Mouse (Mus musculus) lung, embryonic 14.5 days (tissue): ENCODE data around the gene Lbx1. TPM values are rescaled to one million over a fixed set of nuclear protein-coding genes. Genes with fewer than 3 reads are reported as not detected.

Experiments used
- ATAC-seq: fragments of 200-750 bp; cut with Nextera tagmentation; 2 replicates; pipeline ENCODE4 v1.8.0; 2017; ENCODE audit warnings: mild to moderate bottlenecking, moderate TSS enrichment, moderate library complexity; ENCODE audit not compliant: insufficient read depth
- DNase-seq: peaks from one replicate; pipeline ENCODE4 v3.0.0-alpha.2; 2015
- H3K27ac ChIP-seq: fragments of 300-500 bp; sonication (generic); 2 replicates; pipeline ENCODE4 v1.5.1; 2014; ENCODE audit warnings: low read depth, mild to moderate bottlenecking, moderate library complexity
- H3K27me3 ChIP-seq: fragments of 300-500 bp; sonication (generic); 2 replicates; pipeline ENCODE4 v1.6.1; 2014; ENCODE audit warnings: low read length, control low read depth; ENCODE audit not compliant: insufficient read depth
- H3K36me3 ChIP-seq: fragments of 300-500 bp; sonication (generic); 2 replicates; pipeline ENCODE4 v1.6.1; 2014; ENCODE audit warnings: control low read depth; ENCODE audit not compliant: insufficient read depth
- H3K4me1 ChIP-seq: fragments of 300-500 bp; sonication (generic); 2 replicates; pipeline ENCODE4 v1.6.1; 2014; ENCODE audit warnings: antibody characterized with exemption, control low read depth; ENCODE audit not compliant: insufficient read depth
- H3K4me2 ChIP-seq: fragments of 300-500 bp; sonication (generic); 2 replicates; pipeline ENCODE4 v1.6.1; 2014; ENCODE audit warnings: mild to moderate bottlenecking
- H3K4me3 ChIP-seq: fragments of 300-500 bp; sonication (generic); 2 replicates; pipeline ENCODE4 v1.5.1; 2014; ENCODE audit warnings: low read depth, low read length
- H3K9ac ChIP-seq: fragments of 300-500 bp; sonication (generic); 2 replicates; pipeline ENCODE4 v1.6.1; 2014
- H3K9me3 ChIP-seq: fragments of 300-500 bp; sonication (generic); 2 replicates; pipeline ENCODE4 v1.6.1; 2016; ENCODE audit warnings: low read depth, low read length, control low read depth
- CTCF ChIP-seq: IDR thresholded peaks from 2 replicates; pipeline ENCODE4 v1.5.1; 2016; ENCODE audit warnings: antibody characterized with exemption, low read depth
- WGBS: fragments of 180-500 bp; shearing (Covaris S2); extraction: QIAGEN DNeasy Blood & Tissue Kit; methylation state at CpG from one replicate; pipeline ENCODE4 v1.1.7; 2014; 5-methylcytosine and 5-hydroxymethylcytosine counted together
- polyA plus RNA-seq: library from polyadenylated mRNA; unstranded; fragments of >200 nt; fragmentation: Nextera tagmentation; extraction: Ambion mirVana; gene quantifications from 2 replicates; pipeline ENCODE4 v1.2.1, GENCODE M21; 2014

Lbx1 gene
- polyA plus RNA-seq, 1 experiment from 2014 or later, result not detected

GRCm38 (mm10) chr19:45252436-45252835 lies 16.8 kb upstream of the Lbx1 start:
- H3K27ac ChIP-seq, result no peak overlapping the region
- no peaks in the 10 kb centered on the region for H3K4me1 ChIP-seq
- no peak overlapping the region for H3K9ac ChIP-seq
- no peaks in the 10 kb centered on the region for H3K36me3 ChIP-seq
- TF ChIP-seq CTCF, result no peak
- H3K27me3 ChIP-seq, result peaks cover 3% of the 10 kb centered on the region; the same call in 1 of the 2 replicates
- H3K4me2 ChIP-seq, result no peak overlapping the region
- no peak for ATAC-seq
- peak; percentile 54 for DNase-seq
- WGBS, result 46% methylated on average over 3 of the region's 3 CpGs
- H3K4me3 ChIP-seq, result no peak overlapping the region
- no peaks in the 10 kb centered on the region for H3K9me3 ChIP-seq

- TF ChIP-seq CTCF, result no peak
- no peaks in the 10 kb centered on the region for H3K9me3 ChIP-seq
- H3K36me3 ChIP-seq, result no peaks in the 10 kb centered on the region
- no peak overlapping the region for H3K27ac ChIP-seq
- peaks cover 20% of the 10 kb centered on the region for H3K27me3 ChIP-seq
- DNase-seq (no peak), ATAC-seq (no peak)
- H3K4me3 ChIP-seq, result no peak overlapping the region
- 73% methylated on average over 19 of the region's 19 CpGs for WGBS
- H3K4me1 ChIP-seq, result no peaks in the 10 kb centered on the region
- no peak overlapping the region for H3K9ac ChIP-seq
- H3K4me2 ChIP-seq, result no peak overlapping the region
Measured at GRCm38 (mm10) chr19:45248691-45249090, 13.1 kb upstream of the Lbx1 start.

GRCm38 (mm10) chr19:45243918-45244700 lies 8.5 kb upstream of the Lbx1 start:
- H3K9ac ChIP-seq, result no peak overlapping the region
- TF ChIP-seq CTCF, result peak; percentile 92
- DNase-seq (peak; percentile 72), ATAC-seq (no peak)
- peaks cover 62% of the 10 kb centered on the region for H3K27me3 ChIP-seq
- WGBS, result 3% methylated on average over 29 of the region's 29 CpGs
- H3K4me1 ChIP-seq, result no peaks in the 10 kb centered on the region
- H3K27ac ChIP-seq, result no peak overlapping the region
- 0 out of 2 replicates have a peak overlapping the region, but pooled peaks have one; percentile 36 for H3K4me2 ChIP-seq
- no peaks in the 10 kb centered on the region for H3K9me3 ChIP-seq
- no peaks in the 10 kb centered on the region for H3K36me3 ChIP-seq
- no peak overlapping the region for H3K4me3 ChIP-seq

- H3K4me3 ChIP-seq, result no peak overlapping the region
- WGBS, result 4% methylated on average over 5 of the region's 5 CpGs
- H3K9me3 ChIP-seq, result no peaks in the 10 kb centered on the region
- no peak overlapping the region for H3K27ac ChIP-seq
- no peaks in the 10 kb centered on the region for H3K4me1 ChIP-seq
- no peak overlapping the region for H3K4me2 ChIP-seq
- no peak for DNase-seq
- no peak overlapping the region for H3K9ac ChIP-seq
- no peak for ATAC-seq
- TF ChIP-seq CTCF, result no peak
- no peaks in the 10 kb centered on the region for H3K36me3 ChIP-seq
- peaks cover 71% of the 10 kb centered on the region for H3K27me3 ChIP-seq
Measured at GRCm38 (mm10) chr19:45243264-45243602, 7.6 kb upstream of the Lbx1 start.

GRCm38 (mm10) chr19:45242348-45243263 lies 7.0 kb upstream of the Lbx1 start:
- peaks cover 77% of the 10 kb centered on the region for H3K27me3 ChIP-seq
- no peak overlapping the region for H3K4me3 ChIP-seq
- DNase-seq (peak; percentile 31), ATAC-seq (no peak)
- H3K4me2 ChIP-seq, result no peak overlapping the region
- H3K4me1 ChIP-seq, result no peaks in the 10 kb centered on the region
- TF ChIP-seq CTCF, result no peak
- no peak overlapping the region for H3K27ac ChIP-seq
- H3K9ac ChIP-seq, result no peak overlapping the region
- H3K9me3 ChIP-seq, result no peaks in the 10 kb centered on the region
- WGBS, result 1% methylated on average over 23 of the region's 23 CpGs
- H3K36me3 ChIP-seq, result no peaks in the 10 kb centered on the region

- WGBS, result 9% methylated on average over 4 of the region's 4 CpGs
- ATAC-seq, result no peak
- no peak for DNase-seq
Measured at GRCm38 (mm10) chr19:45242017-45242347, 6.4 kb upstream of the Lbx1 start.

GRCm38 (mm10) chr19:45240026-45240425 lies 4.4 kb upstream of the Lbx1 start:
- Histone ChIP-seq H3K27me3 (peaks cover 99% of the 10 kb centered on the region), H3K27ac (no peak overlapping the region), H3K4me2 (no peak overlapping the region), H3K9ac (no peak overlapping the region), H3K9me3 (no peaks in the 10 kb centered on the region), H3K36me3 (no peaks in the 10 kb centered on the region), H3K4me3 (no peak overlapping the region), H3K4me1 (0 out of 2 replicates have a peak, but pooled peaks cover under 1% of the 10 kb centered on the region)
- 3% methylated on average over 2 of the region's 2 CpGs for WGBS
- DNase-seq (no peak), ATAC-seq (no peak)
- no peak for TF ChIP-seq CTCF

More at GRCm38 (mm10) chr19:45242017-45242347, 6.4 kb upstream of the Lbx1 start:
- Histone ChIP-seq H3K27me3 (peaks cover 83% of the 10 kb centered on the region), H3K9me3 (no peaks in the 10 kb centered on the region), H3K4me1 (no peaks in the 10 kb centered on the region), H3K9ac (no peak overlapping the region), H3K27ac (no peak overlapping the region), H3K4me3 (no peak overlapping the region), H3K4me2 (no peak overlapping the region), H3K36me3 (no peaks in the 10 kb centered on the region)
- TF ChIP-seq CTCF, result no peak
